Mouse (Mus musculus) ES-Bruce4 (cell line): ENCODE results near the gene Klhdc4. TPM values are rescaled to one million over a fixed set of nuclear protein-coding genes. Genes with fewer than 3 reads are reported as not detected.

Experiments used
- H3K27ac ChIP-seq: 2 replicates; pipeline ENCODE4 v1.5.1; 2012; ENCODE audit warnings: low read length, inconsistent platforms; ENCODE audit not compliant: insufficient read depth
- H3K27me3 ChIP-seq: 2 replicates; pipeline ENCODE4 v1.6.1; 2012; ENCODE audit warnings: mild to moderate bottlenecking, low read length, inconsistent platforms; ENCODE audit not compliant: control insufficient read depth, poor library complexity, insufficient read depth, severe bottlenecking
- H3K36me3 ChIP-seq: 2 replicates; pipeline ENCODE4 v1.6.1; 2012; ENCODE audit warnings: inconsistent platforms, mild to moderate bottlenecking, low read length, moderate library complexity; ENCODE audit not compliant: control insufficient read depth, poor library complexity, insufficient read depth, severe bottlenecking
- H3K4me1 ChIP-seq: one replicate; pipeline ENCODE4 v1.8.1; 2011; ENCODE audit warnings: low read length; ENCODE audit not compliant: control insufficient read depth, insufficient read depth
- H3K4me3 ChIP-seq: 2 replicates; pipeline ENCODE4 v1.5.1; 2011; ENCODE audit warnings: low read depth, mild to moderate bottlenecking, low read length
- H3K9ac ChIP-seq: 2 replicates; pipeline ENCODE4 v1.6.1; 2012; ENCODE audit warnings: low read depth, mild to moderate bottlenecking, inconsistent platforms; ENCODE audit not compliant: poor library complexity, severe bottlenecking
- H3K9me3 ChIP-seq: replicated peaks from 2 replicates; pipeline ENCODE4 v1.6.1; 2012; ENCODE audit warnings: mild to moderate bottlenecking, low read length, inconsistent platforms; ENCODE audit not compliant: control insufficient read depth, poor library complexity, insufficient read depth, severe bottlenecking
- CTCF ChIP-seq: IDR thresholded peaks from one replicate; pipeline ENCODE4 v1.8.1; 2011; ENCODE audit warnings: low read depth, low read length
- EP300 ChIP-seq: IDR thresholded peaks from 2 replicates; pipeline ENCODE4 v1.6.1; 2011; ENCODE audit warnings: low read depth, low read length; ENCODE audit not compliant: insufficient read depth
- POLR2A ChIP-seq: IDR thresholded peaks from one replicate; pipeline ENCODE4 v1.8.1; 2011; ENCODE audit warnings: low read length; ENCODE audit not compliant: insufficient read depth
- polyA plus RNA-seq: library from polyadenylated mRNA; stranded (reverse); fragments of >200 nt; gene quantifications from 2 replicates; pipeline ENCODE4 v1.2.4, GENCODE M21; 2011; ENCODE audit warnings: low read depth; ENCODE audit not compliant: missing spikeins, insufficient read depth, insufficient read length

Klhdc4 gene
- polyA plus RNA-seq, 1 experiment: 34.6 TPM

- H3K9ac ChIP-seq: no peak overlapping the region
- H3K9me3 ChIP-seq: no peaks in the 10 kb centered on the region
- no peaks in the 10 kb centered on the region for H3K36me3 ChIP-seq
- H3K27me3 ChIP-seq: no peaks in the 10 kb centered on the region
- no peak for TF ChIP-seq CTCF
- TF ChIP-seq POLR2A: no peak
- no peak for TF ChIP-seq EP300
- no peak overlapping the region for H3K4me3 ChIP-seq
- no peaks in the 10 kb centered on the region for H3K4me1 ChIP-seq
- H3K27ac ChIP-seq: no peak overlapping the region
Measured at GRCm38 (mm10) chr8:121758470-121758869, 70.9 kb downstream of the Klhdc4 start.

GRCm38 (mm10) chr8:121751407-121751806 is 78.0 kb downstream of the Klhdc4 start:
- H3K9ac ChIP-seq: no peak overlapping the region
- no peak overlapping the region for H3K4me3 ChIP-seq
- no peaks in the 10 kb centered on the region for H3K36me3 ChIP-seq
- H3K27ac ChIP-seq: no peak overlapping the region
- H3K27me3 ChIP-seq: no peaks in the 10 kb centered on the region
- H3K9me3 ChIP-seq: no peaks in the 10 kb centered on the region; the same call in 1 of the 2 replicates
- H3K4me1 ChIP-seq: no peaks in the 10 kb centered on the region
- TF ChIP-seq CTCF: peak; percentile 100
- TF ChIP-seq POLR2A: no peak
- 0 out of 2 replicates have a peak, but pooled peaks have one; percentile 35 for TF ChIP-seq EP300

GRCm38 (mm10) chr8:121750512-121750911 is 78.9 kb downstream of the Klhdc4 start:
- Histone ChIP-seq H3K9ac (no peak overlapping the region), H3K27ac (no peak overlapping the region), H3K4me3 (no peak overlapping the region), H3K4me1 (no peaks in the 10 kb centered on the region), H3K9me3 (no peaks in the 10 kb centered on the region; the same call in 1 of the 2 replicates), H3K27me3 (no peaks in the 10 kb centered on the region), H3K36me3 (no peaks in the 10 kb centered on the region)
- TF ChIP-seq POLR2A (no peak), CTCF (peak; percentile 37)

GRCm38 (mm10) chr8:121749501-121749900 is 79.9 kb downstream of the Klhdc4 start:
- Histone ChIP-seq H3K27me3 (no peaks in the 10 kb centered on the region), H3K4me1 (no peaks in the 10 kb centered on the region), H3K9ac (no peak overlapping the region), H3K36me3 (no peaks in the 10 kb centered on the region), H3K9me3 (no peaks in the 10 kb centered on the region; the same call in 1 of the 2 replicates), H3K4me3 (no peak overlapping the region), H3K27ac (no peak overlapping the region)
- TF ChIP-seq CTCF (no peak), POLR2A (no peak), EP300 (no peak)

Other genes starting within 250 kb of the Klhdc4 start
- gene Map1lc3b, start 239.2 kb downstream of the Klhdc4 start, polyA plus RNA-seq: 86.5 and 98.6 TPM in 2 replicates
- 38.1 and 39.9 TPM in 2 replicates for gene Zcchc14, start 176.7 kb downstream of the Klhdc4 start, polyA plus RNA-seq
- gene Jph3, start 99.9 kb downstream of the Klhdc4 start, polyA plus RNA-seq: 1.4 and 1.8 TPM in 2 replicates
- 80.8 and 85.4 TPM in 2 replicates for gene Slc7a5, start 78.1 kb upstream of the Klhdc4 start, polyA plus RNA-seq
- 4.3 and 5.8 TPM in 2 replicates for gene Car5a, start 115.3 kb upstream of the Klhdc4 start, polyA plus RNA-seq
- 47.2 and 54.8 TPM in 2 replicates for gene Banp, start 120.2 kb upstream of the Klhdc4 start, polyA plus RNA-seq